Mouse (Mus musculus): ENCODE results near the gene Gls2. TPM values are rescaled to one million over a fixed set of nuclear protein-coding genes. Genes with fewer than 3 reads are reported as not detected.

Gene Gls2
- not detected for polyA plus RNA-seq (2014; fragmentation: Illumina TruSeq; extraction: RNeasy Lipid Tissue Mini Kit (QIAGEN cat#74804); ENCODE audit: low read depth, low replicate concordance)

DNA sequence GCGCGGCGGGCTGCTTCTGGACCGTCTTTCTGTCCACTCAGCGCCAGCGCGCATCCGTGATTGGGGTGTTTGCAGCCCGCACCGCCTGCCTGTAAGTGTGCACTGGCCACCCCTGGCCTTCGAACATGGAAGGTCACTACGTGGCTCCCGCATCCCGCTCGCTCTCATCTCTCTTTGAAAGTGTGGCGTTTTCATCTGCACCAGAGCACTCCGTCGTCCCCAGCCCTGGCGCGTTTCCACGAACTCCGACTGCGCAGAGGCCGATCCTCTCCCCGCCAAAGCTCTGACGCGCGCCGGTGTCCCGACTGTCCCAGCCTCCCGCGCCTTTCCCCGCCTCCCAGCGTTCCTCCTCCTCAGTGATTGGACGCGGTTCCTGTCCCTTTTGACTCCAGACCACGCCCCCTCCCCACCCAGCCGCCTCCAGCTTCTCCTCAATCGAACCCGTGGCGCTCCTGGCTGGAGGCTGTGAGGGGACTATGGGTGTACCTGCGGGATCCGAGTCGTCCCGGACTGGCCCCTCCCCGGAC, at the start of gene Gls2:
TSS of gene Gls2 (plus strand) at position 434 of the 527 bp plus-strand sequence.

DNA sequence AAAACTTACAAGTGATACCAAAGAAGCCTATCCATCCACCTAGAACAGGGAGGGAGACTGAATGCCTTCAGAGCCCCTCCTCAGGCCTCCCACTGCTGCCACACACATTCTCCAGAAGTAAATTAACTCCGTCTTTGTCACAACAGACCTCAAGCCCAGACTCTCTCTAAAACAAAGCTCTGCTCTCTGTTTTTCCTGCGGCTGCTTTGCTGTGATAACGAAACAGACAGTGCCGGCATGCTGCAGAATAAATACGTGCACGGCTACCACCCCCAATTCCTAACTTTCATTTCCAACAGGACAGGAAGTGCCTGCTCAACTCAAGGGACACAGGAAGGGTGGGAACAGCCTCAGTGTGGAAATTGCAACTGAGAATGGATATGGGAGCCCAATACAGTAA, 14.3 kb upstream of the Gls2 start, which contains the start of gene Rbms2:
TSS of gene Rbms2 (minus strand) at position 309 of the 400 bp plus-strand sequence.

DNA sequence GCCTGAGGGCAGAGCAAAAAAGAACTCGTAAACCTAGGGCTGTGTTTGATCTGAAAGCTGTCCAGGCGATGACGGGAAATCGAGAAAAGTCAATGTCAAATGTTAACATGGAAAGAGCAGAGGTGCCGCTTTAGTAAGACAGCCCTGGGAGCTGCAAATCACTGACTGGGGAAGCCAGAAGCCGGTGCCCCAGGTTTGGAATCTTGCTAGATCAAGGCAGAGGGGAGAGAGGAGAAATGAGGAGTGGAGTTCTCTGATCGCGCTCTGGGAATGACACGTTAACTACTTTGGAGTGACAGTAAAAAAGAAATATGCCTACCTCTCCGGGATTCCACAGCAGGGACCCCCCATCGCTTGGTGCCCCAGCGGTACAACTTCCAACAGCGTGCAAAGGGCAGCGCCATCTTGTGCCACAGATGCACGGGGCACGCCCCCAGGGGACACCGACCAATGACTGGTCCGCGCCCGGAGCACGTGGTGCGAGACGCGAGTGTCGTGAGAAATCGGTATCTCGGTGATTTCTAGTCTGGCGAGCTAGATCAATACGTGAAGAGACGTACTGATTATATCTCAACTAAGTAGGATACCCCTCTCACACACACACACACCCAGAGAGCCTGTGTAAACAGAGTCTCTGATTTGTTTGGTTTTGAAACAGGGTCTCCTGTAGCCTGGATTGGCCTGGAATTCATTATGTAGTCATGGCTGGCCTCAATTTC, 17.3 kb downstream of the Gls2 start, which contains the start of gene Spryd4:
TSS of gene Spryd4 (minus strand) at position 418 of the 719 bp plus-strand sequence.

DNA sequence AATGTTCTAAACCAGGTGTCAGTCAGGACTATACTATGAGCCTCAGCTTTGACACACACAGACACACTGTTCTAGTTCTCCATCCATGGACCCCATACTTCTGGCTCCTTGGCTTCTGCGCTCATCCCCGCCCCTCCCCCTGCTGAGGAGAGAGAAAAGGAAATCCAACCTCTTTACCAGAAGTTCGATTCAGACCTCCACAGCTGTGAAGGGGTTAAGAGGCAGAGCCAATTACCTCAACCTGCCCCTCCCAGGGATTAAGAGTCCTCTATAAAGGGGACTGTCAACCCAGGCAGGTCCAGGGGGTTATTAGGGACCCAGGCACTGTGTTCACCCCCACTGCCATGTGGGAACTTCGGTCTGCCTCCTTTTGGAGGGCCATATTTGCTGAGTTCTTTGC, 31.3 kb downstream of the Gls2 start, which contains the start of gene Mip:
TSS of gene Mip (plus strand) at position 301 of the 400 bp plus-strand sequence.

DNA sequence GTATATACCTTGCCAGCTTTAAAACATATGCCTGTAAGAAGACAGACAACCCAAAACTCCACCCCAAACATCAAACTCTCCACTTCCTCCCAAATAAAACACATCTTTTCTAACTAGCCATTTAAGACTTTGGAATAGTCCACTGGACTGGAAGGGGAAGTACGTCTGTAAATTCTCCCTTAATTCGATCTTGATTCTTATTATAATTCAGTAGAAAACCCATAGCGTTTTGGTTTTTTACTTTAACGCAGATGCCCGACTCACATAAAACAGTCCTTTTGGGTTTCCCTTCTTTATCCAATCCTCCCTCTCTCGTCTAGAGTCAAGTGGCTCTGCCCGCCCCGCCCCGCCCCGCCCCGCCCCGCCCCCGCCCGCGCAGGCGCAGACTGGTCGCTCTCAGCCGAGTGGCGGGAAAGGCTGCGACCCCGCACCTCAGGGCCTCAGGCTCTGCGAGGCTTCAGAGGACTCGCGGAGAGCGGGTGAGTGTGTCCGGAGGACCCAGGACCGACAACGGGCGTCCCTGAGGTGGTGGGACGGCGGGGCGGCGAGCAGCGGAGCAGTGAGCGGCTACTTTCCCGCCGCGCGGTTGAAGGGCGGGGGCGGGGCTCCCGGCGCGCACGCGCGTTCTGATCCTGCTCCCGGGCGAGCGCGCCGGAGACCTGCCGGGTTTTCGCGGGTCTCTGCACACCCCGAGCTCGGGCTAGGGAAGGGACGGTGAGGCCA, 37.6 kb downstream of the Gls2 start, which contains the start of gene Timeless:
TSS of gene Timeless (plus strand) at position 369 of the 723 bp plus-strand sequence.

DNA sequence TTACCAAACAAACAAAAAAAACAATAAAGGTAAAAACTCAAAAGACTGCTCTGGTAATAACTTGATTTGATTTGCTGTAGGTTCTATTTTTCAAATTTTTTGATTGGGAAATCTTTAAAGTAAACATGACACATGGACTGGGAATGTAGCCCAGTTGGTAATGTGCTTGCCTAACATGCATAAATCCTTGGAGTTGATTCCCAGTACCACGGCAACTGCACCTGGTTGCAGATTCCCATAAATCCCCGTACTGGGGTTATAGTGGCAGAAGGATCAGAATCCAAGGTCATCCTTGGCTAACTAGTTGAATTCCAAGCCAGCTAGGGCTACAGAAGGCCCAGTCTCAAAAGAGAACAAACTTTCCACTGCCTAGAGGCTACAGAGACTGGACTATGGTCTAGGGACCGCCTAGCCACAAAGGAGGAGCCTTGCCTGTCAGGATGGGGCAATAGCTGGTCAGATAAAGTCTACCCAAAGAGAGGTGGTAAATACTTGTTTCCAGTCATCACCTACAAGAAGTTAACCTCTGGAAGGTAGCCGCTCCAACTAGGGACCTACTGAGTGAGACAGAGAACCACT, 59.5 kb downstream of the Gls2 start, which contains the start of gene Apon:
TSS of gene Apon (plus strand) at position 420 of the 579 bp plus-strand sequence.

Other genes with a start within 250 kb of the Gls2 start
- gene Hsd17b6, start 186.8 kb upstream of the Gls2 start, polyA plus RNA-seq (2014; fragmentation: Illumina TruSeq; extraction: RNeasy Lipid Tissue Mini Kit (QIAGEN cat#74804); ENCODE audit: low read depth, low replicate concordance) = not detected
- 31.4 TPM for gene Prim1, start 179.3 kb upstream of the Gls2 start, polyA plus RNA-seq (2014; fragmentation: Illumina TruSeq; extraction: RNeasy Lipid Tissue Mini Kit (QIAGEN cat#74804); ENCODE audit: low read depth, low replicate concordance)
- 1,156 TPM for gene Naca, start 158.9 kb upstream of the Gls2 start, polyA plus RNA-seq (2014; fragmentation: Illumina TruSeq; extraction: RNeasy Lipid Tissue Mini Kit (QIAGEN cat#74804); ENCODE audit: low read depth, low replicate concordance)
- gene Ptges3, start 135.5 kb upstream of the Gls2 start, polyA plus RNA-seq (2014; fragmentation: Illumina TruSeq; extraction: RNeasy Lipid Tissue Mini Kit (QIAGEN cat#74804); ENCODE audit: low read depth, low replicate concordance) = 298 TPM
- 826 TPM for gene Atp5b, start 111.2 kb upstream of the Gls2 start, polyA plus RNA-seq (2014; fragmentation: Illumina TruSeq; extraction: RNeasy Lipid Tissue Mini Kit (QIAGEN cat#74804); ENCODE audit: low read depth, low replicate concordance)
- 27.2 TPM for gene Baz2a, start 102.9 kb upstream of the Gls2 start, polyA plus RNA-seq (2014; fragmentation: Illumina TruSeq; extraction: RNeasy Lipid Tissue Mini Kit (QIAGEN cat#74804); ENCODE audit: low read depth, low replicate concordance)
- 12.4 TPM for gene Rbms2, start 14.2 kb upstream of the Gls2 start, polyA plus RNA-seq (2014; fragmentation: Illumina TruSeq; extraction: RNeasy Lipid Tissue Mini Kit (QIAGEN cat#74804); ENCODE audit: low read depth, low replicate concordance)
- gene Spryd4, start 17.4 kb downstream of the Gls2 start, polyA plus RNA-seq (2014; fragmentation: Illumina TruSeq; extraction: RNeasy Lipid Tissue Mini Kit (QIAGEN cat#74804); ENCODE audit: low read depth, low replicate concordance) = 10.5 TPM
- not detected for gene Mip, start 31.4 kb downstream of the Gls2 start, polyA plus RNA-seq (2014; fragmentation: Illumina TruSeq; extraction: RNeasy Lipid Tissue Mini Kit (QIAGEN cat#74804); ENCODE audit: low read depth, low replicate concordance)
- gene Timeless, start 37.6 kb downstream of the Gls2 start, polyA plus RNA-seq (2014; fragmentation: Illumina TruSeq; extraction: RNeasy Lipid Tissue Mini Kit (QIAGEN cat#74804); ENCODE audit: low read depth, low replicate concordance) = 2.0 TPM
- gene Apon, start 59.6 kb downstream of the Gls2 start, polyA plus RNA-seq (2014; fragmentation: Illumina TruSeq; extraction: RNeasy Lipid Tissue Mini Kit (QIAGEN cat#74804); ENCODE audit: low read depth, low replicate concordance) = not detected
- gene Apof, start 74.2 kb downstream of the Gls2 start, polyA plus RNA-seq (2014; fragmentation: Illumina TruSeq; extraction: RNeasy Lipid Tissue Mini Kit (QIAGEN cat#74804); ENCODE audit: low read depth, low replicate concordance) = not detected
- gene Stat2, start 76.1 kb downstream of the Gls2 start, polyA plus RNA-seq (2014; fragmentation: Illumina TruSeq; extraction: RNeasy Lipid Tissue Mini Kit (QIAGEN cat#74804); ENCODE audit: low read depth, low replicate concordance) = 13.9 TPM
- gene Il23a, start 104.3 kb downstream of the Gls2 start, polyA plus RNA-seq (2014; fragmentation: Illumina TruSeq; extraction: RNeasy Lipid Tissue Mini Kit (QIAGEN cat#74804); ENCODE audit: low read depth, low replicate concordance) = 0.76 TPM
- 14.1 TPM for gene Pan2, start 108.9 kb downstream of the Gls2 start, polyA plus RNA-seq (2014; fragmentation: Illumina TruSeq; extraction: RNeasy Lipid Tissue Mini Kit (QIAGEN cat#74804); ENCODE audit: low read depth, low replicate concordance)
- 43.5 TPM for gene Cnpy2, start 128.0 kb downstream of the Gls2 start, polyA plus RNA-seq (2014; fragmentation: Illumina TruSeq; extraction: RNeasy Lipid Tissue Mini Kit (QIAGEN cat#74804); ENCODE audit: low read depth, low replicate concordance)
- gene Cs, start 143.3 kb downstream of the Gls2 start, polyA plus RNA-seq (2014; fragmentation: Illumina TruSeq; extraction: RNeasy Lipid Tissue Mini Kit (QIAGEN cat#74804); ENCODE audit: low read depth, low replicate concordance) = 251 TPM
- gene Coq10a, start 174.5 kb downstream of the Gls2 start, polyA plus RNA-seq (2014; fragmentation: Illumina TruSeq; extraction: RNeasy Lipid Tissue Mini Kit (QIAGEN cat#74804); ENCODE audit: low read depth, low replicate concordance) = 14.8 TPM
- 13.2 TPM for gene Ankrd52, start 182.7 kb downstream of the Gls2 start, polyA plus RNA-seq (2014; fragmentation: Illumina TruSeq; extraction: RNeasy Lipid Tissue Mini Kit (QIAGEN cat#74804); ENCODE audit: low read depth, low replicate concordance)
- gene Slc39a5, start 206.8 kb downstream of the Gls2 start, polyA plus RNA-seq (2014; fragmentation: Illumina TruSeq; extraction: RNeasy Lipid Tissue Mini Kit (QIAGEN cat#74804); ENCODE audit: low read depth, low replicate concordance) = 1.5 TPM
- 19.9 TPM for gene Nabp2, start 217.0 kb downstream of the Gls2 start, polyA plus RNA-seq (2014; fragmentation: Illumina TruSeq; extraction: RNeasy Lipid Tissue Mini Kit (QIAGEN cat#74804); ENCODE audit: low read depth, low replicate concordance)
- gene Rnf41, start 217.2 kb downstream of the Gls2 start, polyA plus RNA-seq (2014; fragmentation: Illumina TruSeq; extraction: RNeasy Lipid Tissue Mini Kit (QIAGEN cat#74804); ENCODE audit: low read depth, low replicate concordance) = 8.2 TPM